Mouse (Mus musculus): ENCODE data around the gene Pcca. TPM values are rescaled to one million over a fixed set of nuclear protein-coding genes. Genes with fewer than 3 reads are reported as not detected.

Pcca gene
- total RNA-seq (2015; ENCODE audit: low replicate concordance): 12.6 and 13.0 TPM in 2 replicates
- 2.9 and 12.1 TPM in 2 replicates for total RNA-seq (2017; ENCODE audit: low replicate concordance)

DNA sequence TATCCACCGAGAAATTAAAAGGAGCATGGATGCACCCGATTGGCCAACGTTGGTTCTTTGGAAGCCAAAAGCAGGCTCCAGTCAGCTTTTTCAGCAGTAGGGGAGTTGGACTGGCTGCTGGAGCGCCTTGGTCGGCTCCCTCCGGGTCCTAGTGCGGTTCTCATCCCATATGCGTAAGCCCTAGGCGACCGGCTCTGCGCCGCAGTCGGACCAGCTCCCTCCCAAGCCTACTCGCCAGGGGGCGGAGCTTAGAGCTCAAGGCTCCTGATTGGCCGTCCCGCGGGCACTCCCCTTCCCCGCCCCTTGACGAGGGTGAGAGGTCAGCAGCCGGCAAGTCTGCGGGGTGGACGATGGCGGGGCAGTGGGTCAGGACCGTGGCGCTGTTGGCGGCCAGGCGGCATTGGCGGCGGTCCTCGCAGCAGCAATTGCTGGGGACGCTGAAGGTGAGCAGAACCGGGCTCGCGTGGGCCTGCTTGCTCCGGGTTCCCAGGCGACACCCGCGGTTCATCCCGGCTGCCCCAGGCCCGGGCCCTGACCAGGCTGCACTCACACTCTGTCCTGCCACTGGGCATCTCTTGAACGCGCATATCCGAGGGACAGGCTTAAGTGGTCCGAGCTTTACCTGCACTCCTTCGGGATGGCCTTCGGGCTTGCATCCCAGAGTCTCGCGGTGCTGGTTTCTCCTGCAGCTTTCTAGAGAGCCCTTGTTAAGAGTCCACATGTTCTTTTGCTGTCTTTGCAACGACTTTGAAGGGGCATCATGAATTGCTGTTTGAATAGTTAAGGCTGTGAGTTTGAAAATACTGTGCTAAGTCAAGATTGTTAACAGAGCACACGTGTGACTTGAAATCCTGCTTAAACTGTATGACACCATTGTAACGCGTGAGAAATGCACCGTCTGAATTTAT is at the start of gene Pcca:
TSS of gene Pcca (plus strand) at position 308 of the 908 bp plus-strand sequence.
- ATAC-seq (replicated peaks; ENCODE audit: low FRiP score, poor library complexity, severe bottlenecking): peak; percentile 99

DNA sequence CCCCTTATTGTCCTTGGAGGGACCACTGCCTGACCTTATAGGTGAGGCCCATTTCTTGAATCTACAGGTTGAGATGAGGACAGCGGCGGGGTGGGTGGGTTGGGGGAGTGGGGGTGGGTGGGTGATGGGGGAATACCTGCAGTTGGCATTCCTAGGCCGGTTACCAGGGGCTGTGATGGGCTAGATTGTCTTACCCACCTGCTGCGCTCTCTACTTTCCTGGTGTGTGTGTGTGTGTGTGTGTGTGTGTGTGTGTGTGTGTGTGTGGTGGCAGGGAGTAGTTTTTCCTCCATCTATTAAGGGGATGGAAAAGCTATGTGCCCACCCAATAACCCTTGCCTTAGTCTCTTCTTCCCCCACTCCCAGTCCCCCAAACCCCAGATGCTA is 49.7 kb upstream of the Pcca start:
- no peak for ATAC-seq (replicated peaks; ENCODE audit: low FRiP score, poor library complexity, severe bottlenecking)

DNA sequence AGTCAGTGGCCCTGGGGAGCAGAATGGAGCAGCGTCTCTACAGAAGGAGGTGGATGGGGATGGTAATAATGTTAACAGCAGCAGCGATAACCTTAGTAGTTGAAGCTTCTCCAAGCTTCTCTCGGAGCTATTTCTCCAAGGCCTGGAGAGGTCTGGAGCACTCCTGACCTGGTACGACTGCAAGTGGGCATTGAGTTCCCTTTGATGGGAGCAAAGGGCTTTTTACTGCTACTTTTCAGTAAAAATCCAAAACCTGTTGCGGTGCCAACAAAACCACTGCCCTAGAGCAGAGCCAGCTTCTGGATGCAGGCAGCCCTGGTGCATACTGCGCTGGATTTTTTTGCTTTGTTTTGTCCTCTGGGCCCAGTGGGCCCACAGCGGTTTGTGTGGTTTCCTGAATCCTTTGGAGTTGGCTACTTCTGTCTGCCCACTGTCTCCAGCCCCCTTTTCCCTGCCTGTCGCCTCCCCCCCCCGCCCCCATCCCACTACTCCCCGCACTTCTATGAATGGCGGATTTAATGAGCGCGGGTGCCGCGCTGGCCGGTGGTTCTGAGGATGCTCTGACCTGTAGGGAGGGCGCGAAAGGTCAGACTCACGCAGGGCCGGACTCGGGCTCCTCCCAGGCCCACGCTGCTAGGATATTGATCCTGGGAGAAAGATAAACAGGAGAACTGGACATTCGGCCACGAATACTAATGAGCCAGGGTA is 49.1 kb upstream of the Pcca start:
- ATAC-seq (replicated peaks; ENCODE audit: low FRiP score, poor library complexity, severe bottlenecking): no peak

DNA sequence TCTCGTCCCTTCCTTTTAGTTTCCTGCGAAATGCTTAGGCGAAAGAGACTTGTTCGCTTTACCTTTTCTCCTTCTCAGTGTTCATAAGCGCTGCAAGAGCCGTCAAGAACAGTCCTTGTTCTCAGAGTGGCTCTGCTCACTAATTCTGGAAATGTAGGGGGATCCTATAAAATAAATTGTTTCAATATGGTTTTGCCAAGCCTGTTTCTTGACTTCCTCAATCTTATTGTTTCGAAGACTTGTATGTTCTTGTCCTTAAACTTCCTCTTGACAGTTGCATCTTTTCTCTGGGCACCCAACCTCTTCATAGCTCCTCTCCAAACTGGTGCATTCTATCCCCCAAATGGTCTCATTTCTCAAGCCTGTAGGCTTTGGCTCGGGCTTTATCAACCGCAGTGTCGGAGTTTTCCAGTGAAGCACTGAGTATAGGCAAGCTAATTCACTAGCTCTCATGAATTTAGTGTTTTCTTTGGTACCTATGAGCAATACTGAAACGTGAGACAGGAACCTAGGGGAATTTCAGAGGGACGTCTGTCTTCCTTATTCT is 48.4 kb upstream of the Pcca start:
- no peak for ATAC-seq (replicated peaks; ENCODE audit: low FRiP score, poor library complexity, severe bottlenecking)

DNA sequence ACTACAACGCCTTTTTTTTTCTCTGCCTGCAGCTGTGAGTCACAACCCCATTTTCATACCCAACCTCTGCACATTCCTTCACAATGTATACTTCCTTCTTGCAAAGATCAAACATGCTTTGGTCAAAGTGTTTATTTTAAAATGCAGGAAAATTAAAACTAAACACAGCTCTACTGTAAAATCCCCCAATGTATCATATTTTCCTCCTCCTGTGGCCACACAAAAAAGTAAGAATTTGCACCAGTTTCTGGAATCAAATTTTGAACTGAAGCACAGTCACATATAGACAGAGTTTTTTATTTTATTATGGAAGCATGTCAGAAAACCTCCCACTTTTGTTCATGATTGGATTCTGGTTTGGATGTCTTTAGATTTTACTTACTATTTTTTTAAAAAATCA is 47.5 kb upstream of the Pcca start:
- ATAC-seq (replicated peaks; ENCODE audit: low FRiP score, poor library complexity, severe bottlenecking): no peak

DNA sequence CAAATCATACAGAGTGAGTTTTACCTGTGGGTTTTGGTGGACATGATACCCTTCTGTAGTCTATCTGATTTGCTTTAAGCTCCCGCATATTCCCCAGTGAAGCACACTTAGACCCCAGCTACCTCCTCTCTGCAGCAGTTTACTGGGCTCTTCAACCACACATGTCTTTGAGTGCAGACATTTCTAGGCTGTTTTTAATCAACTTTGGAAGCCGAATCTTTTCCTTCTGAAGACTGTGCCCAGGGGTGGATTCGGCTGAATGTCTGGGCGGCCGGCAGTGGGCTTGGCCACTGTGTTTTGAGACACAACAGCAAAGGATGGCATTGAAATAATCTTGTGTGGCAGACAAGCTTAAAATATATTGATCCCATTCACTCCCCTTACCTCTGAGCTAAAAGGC is 46.8 kb upstream of the Pcca start:
- no peak for ATAC-seq (replicated peaks; ENCODE audit: low FRiP score, poor library complexity, severe bottlenecking)

DNA sequence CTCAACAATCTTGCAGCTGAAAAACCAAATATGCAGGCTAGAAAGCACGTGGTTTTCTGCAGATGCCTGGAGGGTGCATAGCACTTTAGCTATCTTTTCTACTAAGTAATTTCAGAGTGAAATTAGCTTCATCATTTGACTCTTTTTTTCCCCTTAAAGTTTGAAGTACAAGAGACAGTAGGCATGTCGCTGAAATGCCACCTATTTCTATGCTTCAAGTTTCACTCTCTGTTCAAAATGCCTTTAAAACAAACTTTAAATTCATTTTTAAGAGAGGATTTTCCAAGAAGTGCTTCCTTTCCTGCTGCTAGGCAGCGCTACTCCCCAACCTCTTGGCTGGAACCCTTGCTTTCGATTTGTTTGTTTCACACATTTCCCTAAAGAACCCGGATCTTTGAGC is 45.1 kb upstream of the Pcca start:
- ATAC-seq (replicated peaks; ENCODE audit: low FRiP score, poor library complexity, severe bottlenecking): no peak

DNA sequence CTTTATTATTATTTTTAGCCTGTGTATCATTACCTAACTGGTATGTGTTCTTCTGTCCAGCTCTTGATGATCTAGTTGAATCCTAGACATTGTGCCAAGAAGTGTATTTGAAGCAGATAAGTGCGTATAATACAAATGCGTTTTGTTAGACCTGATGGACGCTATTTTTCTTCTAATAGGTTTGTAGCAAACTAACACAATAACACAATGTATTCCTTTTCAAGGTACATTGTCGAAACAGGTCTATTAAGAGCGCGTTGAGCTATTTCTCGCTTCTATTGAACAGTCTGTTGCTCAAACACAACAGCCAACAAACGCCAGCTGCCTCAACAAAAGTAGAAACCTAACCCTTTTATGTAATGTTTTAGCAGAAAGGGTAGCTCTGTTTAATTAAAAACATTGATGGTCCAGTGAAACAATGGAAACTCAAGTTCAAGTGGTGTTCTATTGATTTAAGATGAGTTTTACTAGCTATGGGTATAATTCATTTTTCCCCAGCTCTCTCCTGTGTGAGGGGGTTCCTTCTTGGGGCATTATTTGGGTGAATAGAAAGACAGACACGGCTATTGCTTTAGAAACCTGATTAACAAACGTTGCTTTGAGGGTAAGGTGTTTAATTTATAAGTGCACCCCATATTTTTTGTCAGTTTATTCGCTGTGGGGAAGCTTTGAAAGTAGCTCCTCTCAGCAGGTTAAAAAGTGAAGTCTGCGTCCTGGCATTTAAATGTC is 44.3 kb upstream of the Pcca start:
- ATAC-seq (replicated peaks; ENCODE audit: low FRiP score, poor library complexity, severe bottlenecking): no peak

DNA sequence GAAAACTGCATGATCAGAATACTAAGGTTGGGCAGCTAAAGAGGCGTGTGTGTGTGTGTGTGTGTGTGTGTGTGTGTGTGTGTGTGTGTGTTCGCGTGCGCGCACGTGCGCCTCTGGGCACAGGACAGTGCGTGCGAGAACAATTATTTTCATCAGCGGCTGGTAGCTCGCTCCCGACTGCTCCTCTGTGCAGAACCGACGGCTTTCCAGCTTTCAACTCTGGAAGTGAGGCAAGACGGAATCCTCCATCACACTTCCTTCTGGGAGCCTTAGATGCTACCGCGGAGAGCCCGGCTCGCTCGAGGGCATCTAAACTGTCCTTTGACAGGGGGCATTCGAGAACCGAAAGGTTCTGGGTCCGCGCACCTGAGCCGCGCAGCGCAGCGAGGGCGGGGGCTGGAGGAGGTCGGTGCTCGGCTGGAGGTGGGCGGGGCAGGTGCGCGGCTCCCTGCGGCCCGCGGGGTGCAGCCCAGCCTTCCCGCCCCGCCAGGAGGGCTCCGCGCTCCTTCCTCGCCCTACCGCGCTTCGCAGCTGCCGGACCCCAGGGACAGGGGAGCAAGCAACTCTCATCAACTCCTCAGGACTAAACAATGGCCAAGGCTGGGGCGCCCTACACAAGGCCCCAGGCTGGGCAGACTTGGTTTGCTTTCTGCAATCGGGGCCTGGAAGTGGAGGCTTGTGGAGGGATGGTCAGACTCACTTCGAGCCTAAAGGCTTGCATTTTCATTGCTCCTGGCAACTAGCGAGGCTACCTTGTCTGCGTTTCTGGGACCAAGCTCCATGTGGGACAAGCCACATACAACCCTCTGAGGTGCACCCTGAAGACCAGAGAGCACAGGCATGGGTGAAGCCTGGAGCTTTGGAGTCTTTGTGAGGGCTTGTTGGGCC is 43.4 kb upstream of the Pcca start, which contains the start of gene Gm10837:
TSS of gene Gm10837 (plus strand) at position 146 of the 888 bp plus-strand sequence.
- no peak for ATAC-seq (replicated peaks; ENCODE audit: low FRiP score, poor library complexity, severe bottlenecking)

DNA sequence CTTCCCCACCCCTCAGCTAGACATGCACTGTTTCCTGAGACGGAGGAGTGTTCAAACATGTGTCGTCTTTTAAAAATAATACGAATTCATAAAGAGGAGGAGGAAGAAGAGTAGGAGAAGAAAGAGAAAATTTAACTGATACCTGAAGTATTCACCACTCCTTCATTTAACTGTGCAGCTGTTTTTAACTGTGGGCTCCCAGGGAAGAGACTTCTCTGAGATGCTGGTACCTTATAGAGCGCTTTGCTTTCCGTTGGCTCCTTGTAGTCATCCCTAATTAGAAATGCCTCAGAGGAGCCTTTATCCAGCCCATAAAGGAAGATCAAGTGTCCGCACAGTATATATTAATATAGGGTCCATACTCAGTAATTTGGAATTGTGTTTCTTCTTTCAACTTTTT is 42.6 kb upstream of the Pcca start:
- no peak for ATAC-seq (replicated peaks; ENCODE audit: low FRiP score, poor library complexity, severe bottlenecking)

DNA sequence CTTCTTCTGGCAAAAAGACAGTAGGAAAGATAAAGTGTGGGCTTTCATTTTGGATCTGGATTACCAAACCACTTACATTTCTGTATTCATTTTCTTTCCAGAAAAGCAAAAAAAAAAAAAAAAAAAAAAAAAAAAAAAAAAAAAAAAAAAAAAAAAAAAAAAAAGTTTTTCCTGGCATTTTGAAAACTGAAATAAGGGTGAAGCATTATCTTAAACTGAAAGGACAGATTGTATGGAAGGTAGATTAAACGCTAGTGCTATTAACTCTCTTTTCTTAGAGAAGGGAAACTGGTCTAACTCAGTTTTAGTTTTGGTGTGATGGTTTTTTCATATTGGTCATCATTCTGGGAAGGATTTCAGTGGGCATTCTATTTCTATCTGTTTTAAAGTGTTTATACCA is 42.1 kb upstream of the Pcca start:
- ATAC-seq (replicated peaks; ENCODE audit: low FRiP score, poor library complexity, severe bottlenecking): no peak

DNA sequence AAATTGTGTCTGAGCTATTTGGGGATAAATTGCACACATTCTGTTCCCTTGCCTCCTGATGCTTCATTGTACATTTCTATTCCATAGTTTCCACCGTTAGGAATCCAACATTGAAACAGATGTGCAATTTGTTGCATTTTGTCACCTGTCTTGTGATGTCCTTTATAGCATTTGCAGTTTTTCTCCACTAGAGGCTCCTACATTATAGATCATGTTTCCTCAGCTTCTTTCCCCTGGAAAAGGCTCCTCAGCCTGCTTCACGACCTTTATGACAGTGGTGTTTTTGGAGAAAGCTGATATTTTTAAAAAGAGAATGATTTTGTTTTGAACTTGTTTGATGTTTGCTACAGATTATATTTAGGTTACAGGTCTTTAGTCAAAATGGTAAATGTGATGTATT is 25.1 kb upstream of the Pcca start:
- no peak for ATAC-seq (replicated peaks; ENCODE audit: low FRiP score, poor library complexity, severe bottlenecking)

DNA sequence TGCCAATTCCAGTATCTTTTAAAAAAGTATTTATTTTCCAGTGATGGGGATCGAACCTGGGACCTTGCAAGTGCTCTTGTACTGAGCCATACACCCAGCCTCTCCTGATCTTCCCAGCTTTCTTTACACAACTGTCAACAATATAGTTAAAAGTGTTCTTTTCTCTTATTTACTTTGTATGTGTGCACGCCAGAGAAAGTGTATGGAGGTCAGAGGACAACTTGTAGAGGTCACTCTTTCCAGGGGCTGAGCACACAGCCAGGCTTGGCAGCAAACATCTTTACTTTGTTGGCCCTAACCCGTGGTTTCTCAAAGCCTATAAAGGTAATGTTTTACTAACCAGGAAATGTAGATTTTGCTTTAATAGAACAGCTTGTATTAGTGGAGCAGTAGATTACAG is 22.6 kb upstream of the Pcca start:
- no peak for ATAC-seq (replicated peaks; ENCODE audit: low FRiP score, poor library complexity, severe bottlenecking)

DNA sequence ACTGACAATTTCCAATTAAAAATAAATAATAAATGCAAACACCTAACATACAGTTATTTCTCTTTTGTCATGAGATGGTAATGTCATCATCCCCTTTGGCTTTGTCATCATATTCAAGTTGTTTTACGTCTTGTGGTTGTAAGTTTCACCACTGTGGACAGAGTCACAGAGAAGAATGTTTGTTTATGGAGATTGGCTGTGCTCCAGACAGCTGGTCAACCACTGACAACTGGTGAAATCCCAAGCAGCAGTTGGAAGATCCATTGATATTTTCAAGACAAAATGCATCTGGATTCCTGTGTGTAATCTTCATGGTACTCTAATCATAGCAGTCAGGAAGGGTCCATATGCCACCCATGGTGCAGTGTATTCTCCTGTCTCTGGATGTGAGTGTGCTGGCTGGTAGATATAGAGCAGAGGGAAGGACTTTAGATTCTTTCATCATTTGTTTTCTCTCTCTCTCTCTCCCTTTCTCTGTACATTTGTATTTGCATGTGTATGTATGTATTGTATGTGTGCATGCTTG is 20.6 kb upstream of the Pcca start:
- ATAC-seq (replicated peaks; ENCODE audit: low FRiP score, poor library complexity, severe bottlenecking): no peak

DNA sequence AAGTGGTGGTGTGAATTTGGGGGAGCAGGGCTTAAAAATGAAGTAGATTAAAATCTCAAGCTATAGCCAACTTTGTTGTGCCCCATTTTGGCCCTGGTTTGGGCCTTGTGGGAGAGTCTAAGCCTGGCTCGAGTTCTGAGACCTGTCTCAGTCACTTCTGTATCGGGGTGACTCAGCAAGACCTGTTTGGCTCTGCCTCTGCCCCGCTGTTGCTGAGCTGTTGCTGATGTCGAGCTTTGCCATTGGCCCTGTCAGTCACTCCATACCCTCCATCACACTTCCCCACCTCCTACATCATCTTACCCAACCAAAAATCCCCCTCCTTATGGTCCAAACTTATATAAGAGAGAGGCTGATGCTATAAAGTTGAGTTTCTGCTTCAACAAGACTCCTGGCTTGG is 5.6 kb upstream of the Pcca start:
- ATAC-seq (replicated peaks; ENCODE audit: low FRiP score, poor library complexity, severe bottlenecking): no peak

DNA sequence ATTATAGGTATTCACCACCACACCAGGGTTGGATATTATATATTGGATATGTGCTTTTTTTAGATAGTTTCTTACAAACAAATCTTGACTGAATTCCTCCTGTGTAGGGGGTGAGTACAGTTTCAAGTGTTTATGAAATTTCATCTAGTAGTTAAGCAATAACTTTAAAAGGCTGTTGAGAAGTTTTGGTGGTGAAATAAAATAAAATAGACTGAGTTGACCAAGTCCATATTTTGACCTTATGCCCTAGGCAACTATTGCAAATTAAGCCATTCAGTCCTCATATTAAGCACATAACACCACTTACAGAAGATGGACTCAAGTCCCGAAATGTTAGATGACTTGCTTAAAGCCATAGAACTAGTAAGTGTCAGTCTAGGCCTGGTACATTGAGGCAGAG is 1.9 kb downstream of the Pcca start:
- ATAC-seq (replicated peaks; ENCODE audit: low FRiP score, poor library complexity, severe bottlenecking): no peak

DNA sequence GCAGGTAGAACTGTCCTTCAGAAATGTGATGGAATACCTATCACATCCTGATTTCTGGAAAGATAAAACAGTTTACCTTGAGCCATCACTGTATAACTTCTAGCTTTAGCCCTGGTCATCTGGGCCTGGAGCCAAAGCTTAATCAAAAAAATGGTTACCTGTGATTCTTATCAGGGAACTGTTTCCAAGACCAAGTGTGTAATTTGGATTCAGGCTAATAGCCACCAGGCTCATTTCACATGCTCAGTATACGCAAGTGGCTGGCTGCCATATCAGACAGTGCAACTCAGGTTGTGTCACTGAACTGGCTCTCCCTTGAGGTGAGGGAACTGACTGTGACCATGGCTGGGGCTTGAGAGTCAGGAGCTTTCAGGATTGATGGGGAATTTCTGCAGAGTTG is 14.3 kb downstream of the Pcca start:
- no peak for ATAC-seq (replicated peaks; ENCODE audit: low FRiP score, poor library complexity, severe bottlenecking)

DNA sequence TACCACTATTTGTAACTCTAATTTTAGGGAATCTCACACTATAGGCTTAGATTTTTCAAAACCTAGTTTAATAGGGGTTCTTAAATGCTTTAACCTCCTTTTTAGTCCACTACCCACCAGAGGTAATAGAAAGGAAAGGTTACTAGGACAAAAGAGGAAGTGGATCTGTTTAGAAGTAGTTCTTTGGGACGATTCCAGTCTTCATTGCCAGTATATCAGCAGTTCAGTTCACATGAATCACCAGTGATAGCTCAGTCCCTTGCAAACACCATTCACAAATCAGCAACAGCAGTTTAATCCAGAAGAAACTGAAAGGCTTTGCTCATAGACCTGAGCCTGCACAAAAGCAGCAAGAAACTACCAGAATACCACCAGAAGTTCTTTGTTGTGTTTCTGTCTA is 14.8 kb downstream of the Pcca start:
- ATAC-seq (replicated peaks; ENCODE audit: low FRiP score, poor library complexity, severe bottlenecking): no peak
